Mouse (Mus musculus) mouse trophoblast stem cell (cell line): ENCODE results near the gene Bglap.
"Not testable (repeated sequence)": the region's sequence is repeated elsewhere in the genome, so short reads cannot be mapped to it uniquely, and the experiment has no call there.

ENCODE experiments used
- in situ Hi-C, 2 experiments: fragments of 300-500 bp; cut with MseI, MboI; formaldehyde crosslinking; loops; 2 replicates in 1 of 2; 3 replicates in 1 of 2; pipeline ENCODE4 v1.15.1; 2025

Gene Bglap

GRCm38 (mm10) chr3:88384364-88384763 lies at the start of gene Bglap:
Gene Bglap, minus strand, starts transcription at chr3:88384464.
- in situ Hi-C loops: no loop called here

DNA sequence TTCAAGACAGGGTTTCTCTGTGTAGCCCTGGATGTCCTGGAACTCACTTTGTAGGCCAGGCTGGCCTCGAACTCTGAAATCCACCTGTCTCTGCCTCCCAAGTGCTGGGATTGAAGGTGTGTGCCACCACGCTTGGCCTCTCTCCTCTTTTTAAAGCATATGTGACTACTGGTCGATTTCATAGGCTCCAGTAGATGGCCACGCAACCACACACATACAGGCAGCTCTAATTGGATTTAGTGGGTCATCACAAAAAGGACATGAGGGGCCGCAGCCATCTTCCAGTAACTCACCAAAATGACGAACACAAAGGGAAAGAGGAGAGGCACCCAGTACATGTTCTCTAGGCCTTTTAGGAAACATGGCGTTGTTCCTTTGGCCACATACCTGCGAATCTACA lies 44.4 kb upstream of the Bglap start:
- in situ Hi-C loops: not testable (repeated sequence)

GRCm38 (mm10) chr3:88427342-88427905 lies 43.2 kb upstream of the Bglap start:
- in situ Hi-C loops: no loop called here

- in situ Hi-C loops: no loop called here
Measured at GRCm38 (mm10) chr3:88425708-88426420, 41.6 kb upstream of the Bglap start.

DNA sequence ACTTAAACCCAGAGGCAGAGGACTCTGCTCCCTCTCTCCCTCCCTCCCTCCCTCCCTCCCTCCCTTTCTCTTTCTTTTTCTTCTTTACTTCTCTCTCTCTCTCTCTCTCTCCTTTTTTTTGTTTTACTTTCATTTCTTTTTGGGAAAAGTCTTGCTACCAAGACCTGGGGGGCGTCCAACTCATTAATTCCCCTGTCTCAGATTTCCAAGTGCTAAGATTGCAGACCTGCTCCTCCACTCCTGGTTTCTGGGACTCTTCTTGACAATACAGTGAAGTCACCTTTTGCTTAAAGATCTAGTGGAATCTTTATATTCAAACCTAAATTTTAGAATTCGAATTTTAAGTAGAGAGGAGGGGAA lies 41.0 kb upstream of the Bglap start:
- in situ Hi-C loops: no loop called here

DNA sequence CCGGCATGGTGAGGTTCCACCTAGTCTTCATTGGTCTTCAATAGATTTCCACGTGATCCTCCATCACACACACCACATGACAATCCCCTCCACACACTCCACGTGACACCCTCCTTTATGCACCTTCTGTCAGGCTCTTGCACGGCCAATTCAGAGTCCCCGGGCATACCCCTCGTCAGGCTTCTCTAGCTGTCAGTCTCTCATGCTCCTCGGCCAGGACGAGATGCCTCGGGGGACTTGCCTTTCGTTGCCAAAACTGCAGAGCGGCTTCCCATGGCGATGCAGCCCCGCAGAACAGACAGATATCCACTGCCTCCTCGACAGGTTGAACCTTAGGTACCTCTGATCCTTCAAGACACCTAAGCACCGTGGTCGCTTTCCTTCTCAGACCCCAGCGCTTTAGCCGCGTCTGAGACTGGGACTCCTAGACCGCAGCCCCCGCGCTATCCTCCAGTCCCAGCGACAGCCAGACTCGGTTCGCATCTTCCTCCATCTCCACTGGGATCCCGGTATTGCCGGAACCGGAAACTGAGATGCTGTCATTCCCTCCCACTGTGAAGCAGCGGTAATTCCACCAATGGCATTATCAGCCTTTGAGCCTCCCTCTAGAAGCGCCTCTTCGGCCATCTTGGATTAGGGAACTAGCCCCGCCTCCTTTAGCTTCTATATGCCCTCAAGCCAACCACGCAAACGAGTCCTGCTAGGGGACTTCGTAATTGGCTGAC lies 40.5 kb upstream of the Bglap start, which contains the start of gene Slc25a44:
Gene Slc25a44 (minus strand): TSS at position 535 of the 725 bp plus-strand sequence.
- in situ Hi-C loops: no loop called here

DNA sequence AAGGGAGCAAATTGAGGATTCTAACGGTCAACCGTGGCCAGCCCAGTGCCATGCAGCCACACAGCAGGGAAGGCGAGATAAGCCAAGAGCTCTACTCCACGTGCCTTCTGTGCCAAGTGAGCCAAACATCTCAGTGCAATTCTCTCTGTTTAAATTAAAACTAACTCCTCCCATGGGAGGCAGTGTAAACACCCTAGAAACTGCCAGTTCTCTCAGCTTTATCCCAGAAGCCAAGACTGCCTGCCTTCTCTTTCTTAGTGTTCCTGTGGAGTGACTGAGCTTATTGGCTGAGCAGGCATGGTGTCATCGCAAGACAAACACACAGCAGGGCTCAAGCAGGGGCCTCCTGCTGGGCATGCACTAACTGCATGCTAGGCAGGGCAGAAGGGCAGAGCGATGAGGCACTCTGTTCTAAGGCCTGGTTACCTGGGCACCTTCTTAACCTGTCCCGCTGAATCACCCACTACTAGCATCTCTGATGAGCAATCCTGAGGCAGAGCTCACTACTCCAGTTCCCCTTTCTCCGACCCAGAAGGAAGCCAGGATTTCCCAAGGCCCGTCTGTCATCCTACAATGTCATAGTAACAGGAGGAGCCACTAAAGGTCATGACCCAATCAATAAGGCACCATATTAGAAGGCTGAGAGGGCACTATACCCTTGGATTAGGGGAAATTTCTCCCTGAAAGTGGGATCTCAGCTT lies 37.9 kb upstream of the Bglap start:
- in situ Hi-C loops: no loop called here

- in situ Hi-C loops: no loop called here
Measured at GRCm38 (mm10) chr3:88420771-88421170, 36.5 kb upstream of the Bglap start.

- in situ Hi-C loops: no loop called here
Measured at GRCm38 (mm10) chr3:88418016-88418415, 33.8 kb upstream of the Bglap start.

DNA sequence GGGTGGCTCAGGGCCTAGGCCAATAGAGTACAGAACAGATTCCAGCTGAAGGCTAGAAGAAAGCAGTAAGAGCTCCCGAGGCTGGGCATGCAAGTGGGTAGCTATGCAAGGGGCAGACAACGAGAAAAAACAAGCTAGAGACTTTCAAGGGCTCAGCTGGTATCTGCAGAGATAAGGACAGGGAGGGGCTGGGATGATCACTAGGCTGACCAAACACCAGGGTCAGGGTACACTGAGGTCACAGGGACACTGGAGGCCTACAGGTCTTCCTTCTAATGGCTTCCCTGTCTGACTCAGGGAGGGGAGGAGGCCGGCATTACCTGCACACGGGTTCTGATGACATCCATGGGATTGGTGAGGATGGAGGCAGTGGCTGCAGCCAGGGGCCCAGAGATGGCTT lies 31.4 kb upstream of the Bglap start:
- in situ Hi-C loops: no loop called here

GRCm38 (mm10) chr3:88412636-88413035 lies 28.4 kb upstream of the Bglap start:
- in situ Hi-C loops: no loop called here

GRCm38 (mm10) chr3:88411681-88412080 lies 27.4 kb upstream of the Bglap start:
- in situ Hi-C loops: no loop called here

DNA sequence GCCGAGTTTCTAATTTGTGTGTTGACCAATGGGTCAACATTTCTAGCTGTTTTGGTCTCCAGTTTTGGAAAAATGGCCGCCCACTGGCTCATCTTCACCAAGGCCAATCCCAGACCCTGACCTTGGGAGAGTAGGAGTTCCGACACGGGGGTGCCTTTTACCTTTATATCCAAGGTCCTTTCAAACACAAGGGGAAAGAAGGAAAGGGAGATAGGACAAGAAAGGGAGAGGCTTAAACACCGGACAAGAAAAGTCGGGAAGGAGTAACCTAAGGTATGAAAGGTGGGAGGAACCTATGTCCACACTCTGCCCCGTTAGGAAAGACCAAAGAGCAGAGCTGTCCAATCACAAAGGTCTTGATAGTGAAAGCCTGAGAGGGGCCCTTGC lies 26.4 kb upstream of the Bglap start:
- in situ Hi-C loops: no loop called here

DNA sequence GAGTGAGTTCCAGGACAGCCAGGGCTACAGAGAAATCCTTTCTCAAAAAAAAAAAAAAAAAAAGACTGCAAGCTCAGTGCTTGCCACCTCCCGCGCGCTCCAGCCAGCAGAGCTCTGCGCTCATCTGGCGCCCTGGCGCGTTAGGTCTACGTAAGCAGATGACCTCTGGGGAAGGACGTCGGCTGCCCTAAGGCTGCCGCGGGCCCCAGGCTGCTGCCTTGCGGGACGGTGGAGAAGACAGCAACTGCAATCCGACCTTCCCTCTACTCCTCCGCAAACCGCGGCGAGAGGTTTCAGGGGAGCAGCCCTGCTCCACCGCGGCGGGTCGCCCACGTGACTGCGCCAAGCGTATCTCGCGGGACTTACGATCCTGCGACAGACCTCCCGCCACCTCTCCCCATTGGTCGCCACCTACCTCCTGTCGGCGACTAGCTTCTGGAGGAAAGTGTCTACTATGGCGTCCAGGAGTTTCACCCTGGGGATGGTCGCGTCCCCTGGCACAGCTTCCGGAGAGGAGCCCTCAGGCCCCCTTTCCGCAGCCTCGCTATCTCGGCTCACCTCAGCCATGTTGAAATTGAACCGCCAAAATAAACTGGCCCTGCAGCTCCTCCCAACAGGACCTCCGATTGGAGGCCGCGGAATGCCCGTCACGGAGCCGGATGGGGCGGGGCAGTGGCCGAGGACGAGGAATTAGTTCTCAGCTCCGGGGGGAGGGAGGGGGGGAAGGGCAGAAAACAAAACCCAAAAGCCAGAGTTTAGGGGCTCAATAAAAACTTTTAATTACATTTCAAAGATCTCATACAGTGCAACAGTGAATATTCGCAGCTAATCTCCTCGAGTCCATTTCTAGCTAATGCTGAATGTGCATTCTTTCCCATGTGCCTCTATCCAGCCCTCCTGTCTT lies 25.7 kb upstream of the Bglap start, which contains the start of gene Pmf1:
Gene Pmf1 (minus strand): TSS at position 591 of the 904 bp plus-strand sequence.
- in situ Hi-C loops: loop anchor here (5.0 to 10.0 kb wide), 3 partner anchors 57 to 115 kb away; no protein-coding TSS in a partner anchor

DNA sequence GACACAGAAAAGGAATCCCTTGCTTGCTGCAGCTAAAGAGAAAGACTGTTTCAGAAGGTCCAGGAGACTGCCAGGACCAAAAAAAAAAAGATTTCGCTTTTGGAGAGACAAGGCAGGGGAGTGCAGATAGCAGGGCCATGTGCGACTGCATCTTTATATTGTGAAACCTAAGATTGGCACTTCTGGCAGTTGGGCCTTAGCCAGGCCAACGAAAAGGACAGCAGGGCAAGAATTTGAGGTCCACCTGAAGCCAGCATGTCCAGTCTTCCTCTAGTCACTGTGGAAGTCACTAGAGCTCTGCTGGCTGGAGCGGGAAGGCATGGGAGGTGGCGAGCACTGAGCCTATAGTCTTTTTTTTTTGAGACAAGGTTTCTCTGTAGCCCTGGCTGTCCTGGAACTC lies 24.7 kb upstream of the Bglap start:
- in situ Hi-C loops: loop anchor here (5.0 to 10.0 kb wide), 3 partner anchors 58 to 116 kb away; no protein-coding TSS in a partner anchor

GRCm38 (mm10) chr3:88407529-88407928 lies 23.3 kb upstream of the Bglap start:
- in situ Hi-C loops: loop anchor here (5.0 to 10.0 kb wide), 3 partner anchors 60 to 117 kb away; no protein-coding TSS in a partner anchor

GRCm38 (mm10) chr3:88407090-88407489 lies 22.8 kb upstream of the Bglap start:
- in situ Hi-C loops: loop anchor here (5.0 to 10.0 kb wide), 3 partner anchors 60 to 118 kb away; no protein-coding TSS in a partner anchor

GRCm38 (mm10) chr3:88403522-88404230 lies 19.4 kb upstream of the Bglap start:
- in situ Hi-C loops: loop anchor here in 1 of 2 experiments (10.0 kb wide), 1 partner anchor 121 kb away; no protein-coding TSS in a partner anchor

GRCm38 (mm10) chr3:88398666-88399065 lies 14.4 kb upstream of the Bglap start:
- in situ Hi-C loops: no loop called here

DNA sequence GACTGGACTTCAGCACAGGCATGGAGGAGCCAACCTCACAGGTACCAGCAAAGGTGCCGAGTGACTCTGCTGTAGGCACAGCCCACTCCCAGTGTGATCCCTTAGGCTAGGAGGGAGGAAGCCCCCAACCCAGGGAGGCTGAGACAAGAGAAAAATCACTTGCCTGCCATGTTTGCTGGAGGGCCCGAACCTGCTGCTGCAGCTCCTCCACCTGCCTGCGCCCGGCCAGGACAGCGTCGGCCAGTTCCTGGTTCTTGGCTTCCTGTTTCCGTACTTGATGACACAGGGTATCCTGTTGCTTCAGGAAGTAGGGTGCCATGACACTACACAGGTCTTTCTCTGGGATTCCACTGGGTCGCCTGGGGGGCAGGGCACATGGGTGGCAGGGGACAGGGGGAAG lies 11.5 kb upstream of the Bglap start:
- in situ Hi-C loops: no loop called here
